Mouse (Mus musculus) kidney, embryonic 14.5 days (tissue): ENCODE results near the gene Mob3c. TPM values are rescaled to one million over a fixed set of nuclear protein-coding genes. Genes with fewer than 3 reads are reported as not detected.
A peak's percentile ranks its signal among the peaks of the same experiment; 100 is the strongest.

Experiments
- ATAC-seq: fragments of 200-750 bp; cut with Nextera tagmentation; 2 replicates; pipeline ENCODE4 v1.8.0; 2017; ENCODE audit warnings: moderate number of reproducible peaks, mild to moderate bottlenecking, moderate TSS enrichment, moderate library complexity; ENCODE audit not compliant: low FRiP score, low TSS enrichment
- H3K27ac ChIP-seq: fragments of 300-500 bp; sonication (generic); 2 replicates; pipeline ENCODE4 v1.5.1; 2014; ENCODE audit warnings: low read depth, mild to moderate bottlenecking, low read length, moderate library complexity, mixed read lengths
- H3K27me3 ChIP-seq: fragments of 300-500 bp; sonication (generic); 2 replicates; pipeline ENCODE4 v1.6.1; 2014; ENCODE audit warnings: mild to moderate bottlenecking, low read length; ENCODE audit not compliant: control insufficient read depth, insufficient read depth
- H3K36me3 ChIP-seq: fragments of 300-500 bp; sonication (generic); 2 replicates; pipeline ENCODE4 v1.6.1; 2014; ENCODE audit warnings: low read length, mixed read lengths; ENCODE audit not compliant: control insufficient read depth, insufficient read depth
- H3K4me1 ChIP-seq: fragments of 300-500 bp; sonication (generic); 2 replicates; pipeline ENCODE4 v1.6.1; 2014; ENCODE audit warnings: low read length, mixed read lengths; ENCODE audit not compliant: control insufficient read depth, insufficient read depth
- H3K4me2 ChIP-seq: fragments of 300-500 bp; sonication (generic); replicated peaks from 2 replicates; pipeline ENCODE4 v1.6.1; 2014; ENCODE audit warnings: low read depth, mild to moderate bottlenecking, low read length
- H3K4me3 ChIP-seq: fragments of 300-500 bp; sonication (generic); 2 replicates; pipeline ENCODE4 v1.5.1; 2014; ENCODE audit warnings: mild to moderate bottlenecking, low read length
- H3K9ac ChIP-seq: fragments of 300-500 bp; sonication (generic); 2 replicates; pipeline ENCODE4 v1.6.1; 2014; ENCODE audit warnings: low read depth, mild to moderate bottlenecking, low read length, moderate library complexity
- H3K9me3 ChIP-seq: fragments of 300-500 bp; sonication (generic); 2 replicates; pipeline ENCODE4 v1.6.1; 2016; ENCODE audit warnings: low read length; ENCODE audit not compliant: control insufficient read depth
- WGBS: fragments of 180-500 bp; shearing (Covaris S2); extraction: QIAGEN DNeasy Blood & Tissue Kit; methylation state at CpG from one replicate; pipeline ENCODE4 v1.1.7; 2014; 5-methylcytosine and 5-hydroxymethylcytosine counted together
- polyA plus RNA-seq: library from polyadenylated mRNA; unstranded; fragments of >200 nt; fragmentation: Nextera tagmentation; extraction: Ambion mirVana; gene quantifications from 2 replicates; pipeline ENCODE4 v1.2.1, GENCODE M21; 2014

Mob3c gene
- polyA plus RNA-seq, 1 experiment from 2014 or later = 9.9 TPM

GRCm38 (mm10) chr4:115827066-115827465 lies 826 bp upstream of the Mob3c start:
- Histone ChIP-seq H3K4me1 (peaks cover 8% of the 10 kb centered on the region; the same call in 1 of the 2 replicates), H3K27ac (no peak overlapping the region), H3K4me2 (peak overlapping the region; percentile 71), H3K36me3 (peaks cover 5% of the 10 kb centered on the region), H3K4me3 (peak overlapping the region; percentile 81), H3K9me3 (no peaks in the 10 kb centered on the region), H3K27me3 (no peaks in the 10 kb centered on the region), H3K9ac (no peak overlapping the region)
- ATAC-seq = no peak
- whole genome bisulfite sequencing = 74% methylated on average over 3 of the region's 3 CpGs

GRCm38 (mm10) chr4:115827535-115827887 lies 381 bp upstream of the Mob3c start:
- Histone ChIP-seq H3K36me3 (peaks cover 10% of the 10 kb centered on the region), H3K27ac (no peak overlapping the region; the same call in 1 of the 2 replicates), H3K4me3 (peak overlapping the region; percentile 81), H3K9me3 (no peaks in the 10 kb centered on the region), H3K4me1 (peaks cover 8% of the 10 kb centered on the region; the same call in 1 of the 2 replicates), H3K27me3 (no peaks in the 10 kb centered on the region), H3K4me2 (peak overlapping the region; percentile 71), H3K9ac (peak overlapping the region; percentile 75)
- no peak for ATAC-seq
- WGBS = 5% methylated on average over 4 of the region's 4 CpGs

GRCm38 (mm10) chr4:115828572-115828902 lies 645 bp downstream of the Mob3c start:
- H3K9me3 ChIP-seq = no peaks in the 10 kb centered on the region
- peak overlapping the region; percentile 75 for H3K9ac ChIP-seq
- no peak; the same call in 1 of the 2 replicates for ATAC-seq
- 7% methylated on average over 8 of the region's 8 CpGs for WGBS
- H3K27ac ChIP-seq = no peak overlapping the region
- peaks cover 8% of the 10 kb centered on the region; the same call in 1 of the 2 replicates for H3K4me1 ChIP-seq
- H3K27me3 ChIP-seq = no peaks in the 10 kb centered on the region
- H3K4me3 ChIP-seq = peak overlapping the region; percentile 81
- peak overlapping the region; percentile 71 for H3K4me2 ChIP-seq
- H3K36me3 ChIP-seq = peaks cover 13% of the 10 kb centered on the region

- Histone ChIP-seq H3K4me3 (no peak overlapping the region), H3K36me3 (peaks cover 24% of the 10 kb centered on the region), H3K4me2 (no peak overlapping the region), H3K9me3 (no peaks in the 10 kb centered on the region), H3K4me1 (peaks cover 8% of the 10 kb centered on the region; the same call in 1 of the 2 replicates), H3K27me3 (no peaks in the 10 kb centered on the region), H3K9ac (no peak overlapping the region), H3K27ac (no peak overlapping the region)
- WGBS = 74% methylated on average over 5 of the region's 5 CpGs
- no peak for ATAC-seq
Measured at GRCm38 (mm10) chr4:115830491-115830890, 2.6 kb downstream of the Mob3c start.

- H3K27me3 ChIP-seq = no peaks in the 10 kb centered on the region
- no peak overlapping the region for H3K27ac ChIP-seq
- no peak overlapping the region for H3K9ac ChIP-seq
- no peak overlapping the region for H3K4me2 ChIP-seq
- ATAC-seq = no peak
- no peaks in the 10 kb centered on the region for H3K9me3 ChIP-seq
- H3K4me3 ChIP-seq = no peak overlapping the region
- H3K4me1 ChIP-seq = peaks cover 8% of the 10 kb centered on the region; the same call in 1 of the 2 replicates
- 96% methylated on average over 22 of the region's 22 CpGs for WGBS
- H3K36me3 ChIP-seq = peaks cover 24% of the 10 kb centered on the region
Measured at GRCm38 (mm10) chr4:115831221-115831620, 3.3 kb downstream of the Mob3c start.

- 61% methylated on average over 2 of the region's 2 CpGs for WGBS
Measured at GRCm38 (mm10) chr4:115832040-115832439, 4.1 kb downstream of the Mob3c start.

GRCm38 (mm10) chr4:115835576-115835975 lies 7.7 kb downstream of the Mob3c start:
- WGBS = 67% methylated on average over 2 of the region's 2 CpGs
- Histone ChIP-seq H3K4me3 (no peak overlapping the region), H3K9me3 (no peaks in the 10 kb centered on the region), H3K27me3 (no peaks in the 10 kb centered on the region), H3K4me1 (peaks cover 8% of the 10 kb centered on the region), H3K36me3 (peaks cover 24% of the 10 kb centered on the region), H3K27ac (no peak overlapping the region), H3K4me2 (no peak overlapping the region), H3K9ac (no peak overlapping the region)
- ATAC-seq = no peak

More at GRCm38 (mm10) chr4:115832040-115832439, 4.1 kb downstream of the Mob3c start:
- peaks cover 24% of the 10 kb centered on the region for H3K36me3 ChIP-seq
- no peak overlapping the region for H3K4me3 ChIP-seq
- no peak overlapping the region for H3K27ac ChIP-seq
- ATAC-seq = no peak
- no peaks in the 10 kb centered on the region for H3K27me3 ChIP-seq
- no peak overlapping the region for H3K4me2 ChIP-seq
- no peaks in the 10 kb centered on the region for H3K9me3 ChIP-seq
- H3K4me1 ChIP-seq = peaks cover 7% of the 10 kb centered on the region; the same call in 1 of the 2 replicates
- H3K9ac ChIP-seq = no peak overlapping the region

- no peak for ATAC-seq
- Histone ChIP-seq H3K4me3 (no peak overlapping the region), H3K4me2 (no peak overlapping the region)
Measured at GRCm38 (mm10) chr4:115838196-115838595, 10.3 kb downstream of the Mob3c start.

GRCm38 (mm10) chr4:115838696-115839641 lies 11.1 kb downstream of the Mob3c start, which contains the start of gene Mknk1:
Gene Mknk1 (plus strand): TSS chr4:115839198.
- peak within 1 kb of the TSS; percentile 74 for H3K4me2 ChIP-seq
- peaks cover 6% of the 10 kb centered on the region; the same call in 1 of the 2 replicates for H3K36me3 ChIP-seq
- peak within 1 kb of the TSS; percentile 70 for H3K9ac ChIP-seq
- no peaks in the 10 kb centered on the region for H3K27me3 ChIP-seq
- H3K27ac ChIP-seq = 0 out of 2 replicates have a peak within 1 kb of the TSS, but pooled peaks have one; percentile 24
- H3K4me1 ChIP-seq = peaks cover 8% of the 10 kb centered on the region
- H3K4me3 ChIP-seq = peak within 1 kb of the TSS; percentile 72
- peak; percentile 97 for ATAC-seq
- whole genome bisulfite sequencing = 2% methylated on average over 51 of the region's 51 CpGs
- no peaks in the 10 kb centered on the region for H3K9me3 ChIP-seq

More at GRCm38 (mm10) chr4:115838196-115838595, 10.3 kb downstream of the Mob3c start:
- H3K27me3 ChIP-seq = no peaks in the 10 kb centered on the region
- no peak overlapping the region for H3K27ac ChIP-seq
- 83% methylated on average over 4 of the region's 4 CpGs for WGBS
- peaks cover 12% of the 10 kb centered on the region; the same call in 1 of the 2 replicates for H3K36me3 ChIP-seq
- H3K9me3 ChIP-seq = no peaks in the 10 kb centered on the region
- H3K9ac ChIP-seq = no peak overlapping the region
- peaks cover 8% of the 10 kb centered on the region for H3K4me1 ChIP-seq
